Mouse (Mus musculus) thymus, postnatal 4 days (tissue): ENCODE data around the gene Slc7a8.

Source experiments
- DNase-seq: peaks from one replicate; pipeline ENCODE4 v3.0.0; 2021

Slc7a8 gene

GRCm38 (mm10) chr14:54687251-54687650 is 94.5 kb downstream of the Slc7a8 start:
- DNase-seq, result no peak

- DNase-seq, result peak; percentile 100
Measured at GRCm38 (mm10) chr14:54686522-54687143, 95.1 kb downstream of the Slc7a8 start, which contains the start of gene Acin1. Acin1 (minus strand) TSS chr14:54686931.

- DNase-seq, result peak; percentile 83
Measured at GRCm38 (mm10) chr14:54686063-54686521, 95.7 kb downstream of the Slc7a8 start, which contains the start of gene 1700123O20Rik. 1700123O20Rik (plus strand) TSS chr14:54686216.

- no peak for DNase-seq
Measured at GRCm38 (mm10) chr14:54685471-54685870, 96.3 kb downstream of the Slc7a8 start.

- DNase-seq, result no peak
Measured at GRCm38 (mm10) chr14:54682396-54682795, 99.3 kb downstream of the Slc7a8 start.

GRCm38 (mm10) chr14:54678657-54679304 is 103.0 kb downstream of the Slc7a8 start:
- DNase-seq, result no peak

GRCm38 (mm10) chr14:54676290-54676689 is 105.5 kb downstream of the Slc7a8 start:
- no peak for DNase-seq

- DNase-seq, result no peak
Measured at GRCm38 (mm10) chr14:54674317-54674716, 107.4 kb downstream of the Slc7a8 start.
